Comparison of ENCODE assay signal across 8 mouse cellular contexts in the genomic region with DNA sequence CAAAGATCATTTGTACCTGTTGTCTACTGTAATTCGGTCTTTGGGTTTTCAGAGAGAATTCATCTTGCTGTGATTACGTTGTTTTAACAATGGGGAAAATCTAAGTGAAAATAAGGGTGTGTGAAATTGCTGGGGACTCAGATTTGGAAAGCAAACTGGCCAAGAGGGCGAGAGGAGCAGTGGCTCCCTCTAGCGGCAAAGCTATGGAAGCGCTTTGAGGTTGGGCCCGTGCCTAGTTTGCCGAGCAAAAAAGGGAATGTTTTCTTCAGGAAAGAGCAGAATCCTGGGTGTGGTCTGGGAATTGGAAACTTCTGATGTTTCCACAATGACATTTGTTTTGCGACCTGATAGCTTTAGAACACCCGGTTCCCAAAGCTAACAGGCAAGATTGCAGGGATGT.
DNase-seq lines count a peak whose midpoint lies in the region; ATAC-seq and TF ChIP-seq lines count a peak whose summit lies in the region.

No protein-coding gene starts in this region.

- no peak for TF ChIP-seq EP300 in lung, postnatal 0 days (IDR thresholded peaks at IDR 0.05)

- WGBS in heart, embryonic 11.5 days (ENCODE audit: insufficient replicate concordance), result 10% methylated on average over 9 of the region's 9 CpGs
- 11% methylated on average over 9 of the region's 9 CpGs for WGBS in hindbrain, postnatal 0 days
- WGBS in lung, postnatal 0 days, result 10% methylated on average over 9 of the region's 9 CpGs

- H3K4me2 ChIP-seq in heart, embryonic 11.5 days, result no peak overlapping the region
- H3K4me2 ChIP-seq in hindbrain, postnatal 0 days (ENCODE audit: low read depth, low read length), result no peak overlapping the region
- no peak overlapping the region for H3K4me2 ChIP-seq in lung, postnatal 0 days (replicated peaks; ENCODE audit: low read depth, low read length)

- no peak overlapping the region for H3K4me3 ChIP-seq in heart, embryonic 11.5 days (ENCODE audit: low read depth, low read length)
- H3K4me3 ChIP-seq in hindbrain, postnatal 0 days (ENCODE audit: low read length), result no peak overlapping the region
- no peak overlapping the region for H3K4me3 ChIP-seq in lung, postnatal 0 days (ENCODE audit: low read depth, low read length)

- TF ChIP-seq CTCF in hindbrain, postnatal 0 days (IDR thresholded peaks at IDR 0.05; ENCODE audit: low read depth), result peak; percentile 78
- TF ChIP-seq CTCF in lung, postnatal 0 days (IDR thresholded peaks at IDR 0.05), result peak; percentile 89

- H3K4me1 ChIP-seq in heart, embryonic 11.5 days (ENCODE audit: control insufficient read depth, insufficient read depth, low read length), result no peaks in the 10 kb centered on the region
- H3K4me1 ChIP-seq in hindbrain, postnatal 0 days (ENCODE audit: insufficient read depth, low read length), result no peaks in the 10 kb centered on the region
- H3K4me1 ChIP-seq in lung, postnatal 0 days (ENCODE audit: insufficient read depth, low read depth, low read length), result no peaks in the 10 kb centered on the region

- H3K27me3 ChIP-seq in heart, embryonic 11.5 days (ENCODE audit: control insufficient read depth, insufficient read depth, low read length), result no peaks in the 10 kb centered on the region
- H3K27me3 ChIP-seq in hindbrain, postnatal 0 days (ENCODE audit: insufficient read depth, low read length), result no peaks in the 10 kb centered on the region
- no peaks in the 10 kb centered on the region for H3K27me3 ChIP-seq in lung, postnatal 0 days (replicated peaks; ENCODE audit: insufficient read depth, low read length)

- H3K27ac ChIP-seq in heart, embryonic 11.5 days (ENCODE audit: low read depth, low read length), result no peak overlapping the region
- H3K27ac ChIP-seq in hindbrain, postnatal 0 days, result no peak overlapping the region
- no peak overlapping the region for H3K27ac ChIP-seq in lung, postnatal 0 days (ENCODE audit: low read length)

- H3K9me3 ChIP-seq in heart, embryonic 11.5 days (replicated peaks; ENCODE audit: control insufficient read depth, low read length), result no peaks in the 10 kb centered on the region
- no peaks in the 10 kb centered on the region for H3K9me3 ChIP-seq in hindbrain, postnatal 0 days (ENCODE audit: low read length)
- H3K9me3 ChIP-seq in lung, postnatal 0 days (ENCODE audit: low read length), result no peaks in the 10 kb centered on the region

- H3K36me3 ChIP-seq in heart, embryonic 11.5 days (ENCODE audit: control insufficient read depth, insufficient read depth, low read length), result no peaks in the 10 kb centered on the region
- H3K36me3 ChIP-seq in hindbrain, postnatal 0 days (ENCODE audit: insufficient read depth, low read length), result no peaks in the 10 kb centered on the region
- no peaks in the 10 kb centered on the region for H3K36me3 ChIP-seq in lung, postnatal 0 days (ENCODE audit: insufficient read depth, low read length)

- DNase-seq in heart, adult 11 months, result peak; percentile 95
- DNase-seq in 416B (ENCODE audit: low read depth), result peak; percentile 23
- peak; percentile 32 for DNase-seq in adipocyte (ENCODE audit: low spot score)
- peak; percentile 9 for DNase-seq in embryo, embryonic 11.5 days (ENCODE audit: low read depth, low spot score)
- DNase-seq in hindbrain, postnatal 0 days (ENCODE audit: low spot score), result peak; percentile 18
- DNase-seq in lung, postnatal 0 days (ENCODE audit: low spot score), result peak; percentile 46
- DNase-seq in spleen, postnatal 4 days (ENCODE audit: low spot score in 2 of 2), result peak; percentile 18 to 73

- ATAC-seq in heart, embryonic 11.5 days (replicated peaks; ENCODE audit: insufficient number of reproducible peaks, low FRiP score, low TSS enrichment), result no peak
- ATAC-seq in hindbrain, postnatal 0 days, result no peak
- ATAC-seq in lung, postnatal 0 days, result no peak

- H3K9ac ChIP-seq in heart, embryonic 11.5 days (ENCODE audit: low read depth, low read length), result no peak overlapping the region
- H3K9ac ChIP-seq in hindbrain, postnatal 0 days (replicated peaks; ENCODE audit: low read length), result no peak overlapping the region
- H3K9ac ChIP-seq in lung, postnatal 0 days (replicated peaks; ENCODE audit: low read depth), result no peak overlapping the region

Comparison
In these comparisons a context has a peak if more than half of its experiments do, and no peak if none do; other contexts are left out.
1. DNase-seq: peak in every context shown above with its lines; median percentile 95 in heart, adult 11 months; 46 in lung, postnatal 0 days; 46 in spleen, postnatal 4 days; 32 in adipocyte; 23 in 416B; 18 in hindbrain, postnatal 0 days; 9 in embryo, embryonic 11.5 days.